Mouse (Mus musculus): ENCODE measurements around the gene Thrsp.

DNA sequence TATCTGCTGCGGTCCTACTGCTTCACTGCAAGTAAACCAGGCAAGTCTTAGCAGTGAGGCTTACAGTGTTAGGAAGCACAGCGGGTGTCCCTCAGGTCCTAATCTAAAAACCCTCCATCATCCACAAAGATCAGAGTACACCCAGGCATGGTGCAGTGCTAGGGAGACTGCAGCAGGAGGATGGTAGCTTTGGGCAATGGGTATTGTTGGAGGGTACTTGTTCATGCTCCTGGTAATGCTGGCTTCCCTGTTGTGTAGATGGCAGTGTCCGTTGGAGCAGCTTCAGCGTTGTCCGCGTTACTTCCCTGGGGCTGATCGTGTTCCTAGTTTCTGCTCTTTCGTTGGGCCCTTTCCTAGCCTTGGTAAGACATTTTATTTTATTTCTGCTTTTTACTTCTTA lies 34.9 kb downstream of the Thrsp start:
- no peak for TF ChIP-seq POLR2A (IDR thresholded peaks at IDR 0.05; ENCODE audit: extremely low read depth, insufficient read depth, low read length)
- TF ChIP-seq CTCF (IDR thresholded peaks at IDR 0.05; ENCODE audit: extremely low read depth, insufficient read depth, low read length), result no peak

Measured in cortical plate, adult 2 months (tissue).